Mouse (Mus musculus): ENCODE data around the gene Flrt1.

- TF ChIP-seq CTCF (IDR thresholded peaks at IDR 0.05; ENCODE audit: borderline replicate concordance, insufficient read depth, low read depth, low read length) (no peak), POLR2A (IDR thresholded peaks at IDR 0.05; ENCODE audit: borderline replicate concordance, insufficient read depth, low read length) (no peak)
These were observed 38.3 kb upstream of the Flrt1 start for GRCm38 (mm10) chr19:7143854-7144253.

Data from cerebellum, adult 2 months (tissue).